Mouse (Mus musculus) bone marrow macrophage, adult 2 months (primary cell): ENCODE measurements around the gene Tmem233.

Experiments
- CTCF ChIP-seq: IDR thresholded peaks from 2 replicates; pipeline ENCODE4 v1.5.1; 2012; ENCODE audit warnings: low read depth, mild to moderate bottlenecking, low read length, moderate library complexity
- POLR2A ChIP-seq: IDR thresholded peaks from 2 replicates; pipeline ENCODE4 v1.6.1; 2012; ENCODE audit warnings: mild to moderate bottlenecking, low read depth, low read length, borderline replicate concordance

- no peak for TF ChIP-seq CTCF
- TF ChIP-seq POLR2A, result no peak
Observed at GRCm38 (mm10) chr5:116026107-116026506, 56.9 kb downstream of the Tmem233 start.
